Mouse (Mus musculus) midbrain, embryonic 11.5 days (tissue): ENCODE results near the gene Mpzl1. TPM values are rescaled to one million over a fixed set of nuclear protein-coding genes. Genes with fewer than 3 reads are reported as not detected.
A peak's percentile ranks its signal among the peaks of the same experiment; 100 is the strongest.

Source experiments
- ATAC-seq: fragments of 200-750 bp; cut with Nextera tagmentation; 2 replicates; pipeline ENCODE4 v1.8.0; 2017; ENCODE audit warnings: moderate TSS enrichment, moderate library complexity; ENCODE audit not compliant: low FRiP score
- DNase-seq: peaks from one replicate; pipeline ENCODE4 v3.0.0; 2015; ENCODE audit warnings: low spot score; ENCODE audit errors: missing footprints
- H3K27ac ChIP-seq: fragments of 300-500 bp; sonication (generic); 2 replicates; pipeline ENCODE4 v1.5.1; 2014; ENCODE audit warnings: low read depth, low read length
- H3K27me3 ChIP-seq: fragments of 300-500 bp; sonication (generic); 2 replicates; pipeline ENCODE4 v1.6.1; 2014; ENCODE audit warnings: mild to moderate bottlenecking, low read length, moderate library complexity, mixed read lengths; ENCODE audit not compliant: control insufficient read depth, insufficient read depth
- H3K36me3 ChIP-seq: fragments of 300-500 bp; sonication (generic); 2 replicates; pipeline ENCODE4 v1.6.1; 2014; ENCODE audit warnings: mild to moderate bottlenecking, low read length, moderate library complexity, mixed read lengths; ENCODE audit not compliant: control insufficient read depth, insufficient read depth
- H3K4me1 ChIP-seq: fragments of 300-500 bp; sonication (generic); 2 replicates; pipeline ENCODE4 v1.6.1; 2014; ENCODE audit warnings: low read length; ENCODE audit not compliant: control insufficient read depth, insufficient read depth
- H3K4me2 ChIP-seq: fragments of 300-500 bp; sonication (generic); 2 replicates; pipeline ENCODE4 v1.6.1; 2014; ENCODE audit warnings: mild to moderate bottlenecking, moderate library complexity
- H3K4me3 ChIP-seq: fragments of 300-500 bp; sonication (generic); 2 replicates; pipeline ENCODE4 v1.5.1; 2014; ENCODE audit warnings: low read depth, low read length
- H3K9ac ChIP-seq: fragments of 300-500 bp; sonication (generic); 2 replicates; pipeline ENCODE4 v1.6.1; 2014; ENCODE audit warnings: low read length
- H3K9me3 ChIP-seq: fragments of 300-500 bp; sonication (generic); 2 replicates; pipeline ENCODE4 v1.6.1; 2016; ENCODE audit warnings: low read length; ENCODE audit not compliant: control insufficient read depth
- WGBS: fragments of 180-500 bp; shearing (Covaris S2); extraction: QIAGEN DNeasy Blood & Tissue Kit; methylation state at CpG from one replicate; pipeline ENCODE4 v1.1.7; 2014; 5-methylcytosine and 5-hydroxymethylcytosine counted together
- polyA plus RNA-seq: library from polyadenylated mRNA; unstranded; fragments of >200 nt; fragmentation: Nextera tagmentation; extraction: Ambion mirVana; gene quantifications from 2 replicates; pipeline ENCODE4 v1.2.1, GENCODE M21; 2014

Gene Mpzl1
- polyA plus RNA-seq, 1 experiment from 2014 or later, result 141 TPM

- peaks cover 3% of the 10 kb centered on the region for H3K36me3 ChIP-seq
- H3K9ac ChIP-seq, result no peak overlapping the region
- peaks cover 32% of the 10 kb centered on the region for H3K4me1 ChIP-seq
- no peaks in the 10 kb centered on the region for H3K27me3 ChIP-seq
- WGBS, result 91% methylated on average over 4 of the region's 4 CpGs
- H3K4me3 ChIP-seq, result no peak overlapping the region
- no peak overlapping the region for H3K27ac ChIP-seq
- H3K9me3 ChIP-seq, result no peaks in the 10 kb centered on the region; the same call in 1 of the 2 replicates
- ATAC-seq (no peak), DNase-seq (no peak)
- H3K4me2 ChIP-seq, result no peak overlapping the region
These were observed 20.4 kb downstream of the Mpzl1 start for GRCm38 (mm10) chr1:165613926-165614325.

GRCm38 (mm10) chr1:165612714-165613113 is 21.6 kb downstream of the Mpzl1 start:
- Histone ChIP-seq H3K4me1 (peaks cover 24% of the 10 kb centered on the region), H3K4me3 (no peak overlapping the region), H3K27ac (no peak overlapping the region), H3K9ac (no peak overlapping the region), H3K9me3 (no peaks in the 10 kb centered on the region; the same call in 1 of the 2 replicates), H3K36me3 (peaks cover 3% of the 10 kb centered on the region), H3K27me3 (no peaks in the 10 kb centered on the region), H3K4me2 (no peak overlapping the region)
- DNase-seq (no peak), ATAC-seq (no peak)
- WGBS, result 83% methylated on average over 5 of the region's 5 CpGs

GRCm38 (mm10) chr1:165610321-165610999 is 23.9 kb downstream of the Mpzl1 start:
- WGBS, result 23% methylated on average over 9 of the region's 9 CpGs
- Histone ChIP-seq H3K4me2 (no peak overlapping the region), H3K27ac (peak overlapping the region; percentile 50), H3K4me1 (peaks cover 16% of the 10 kb centered on the region), H3K9ac (peak overlapping the region; percentile 33; the same call in 1 of the 2 replicates), H3K36me3 (peaks cover 6% of the 10 kb centered on the region), H3K4me3 (no peak overlapping the region), H3K27me3 (no peaks in the 10 kb centered on the region), H3K9me3 (no peaks in the 10 kb centered on the region; the same call in 1 of the 2 replicates)
- no peak for DNase-seq
- peak; percentile 69 for ATAC-seq

GRCm38 (mm10) chr1:165609495-165610320 is 24.6 kb downstream of the Mpzl1 start:
- Histone ChIP-seq H3K4me1 (peaks cover 16% of the 10 kb centered on the region), H3K9me3 (no peaks in the 10 kb centered on the region), H3K4me3 (no peak overlapping the region), H3K27ac (peak overlapping the region; percentile 50), H3K4me2 (no peak overlapping the region), H3K27me3 (no peaks in the 10 kb centered on the region), H3K36me3 (peaks cover 3% of the 10 kb centered on the region; the same call in 1 of the 2 replicates), H3K9ac (peak overlapping the region; percentile 33; the same call in 1 of the 2 replicates)
- DNase-seq (no peak), ATAC-seq (peak; percentile 40)
- 51% methylated on average over 7 of the region's 7 CpGs for WGBS

- no peak overlapping the region for H3K27ac ChIP-seq
- WGBS, result 83% methylated on average over 4 of the region's 4 CpGs
- no peak overlapping the region for H3K4me3 ChIP-seq
- peaks cover 16% of the 10 kb centered on the region for H3K4me1 ChIP-seq
- H3K36me3 ChIP-seq, result peaks cover 10% of the 10 kb centered on the region
- no peaks in the 10 kb centered on the region for H3K9me3 ChIP-seq
- H3K27me3 ChIP-seq, result no peaks in the 10 kb centered on the region
- H3K9ac ChIP-seq, result no peak overlapping the region
- DNase-seq (no peak), ATAC-seq (no peak)
- H3K4me2 ChIP-seq, result no peak overlapping the region
These were observed 25.4 kb downstream of the Mpzl1 start for GRCm38 (mm10) chr1:165608904-165609303.

- Histone ChIP-seq H3K4me1 (peaks cover 11% of the 10 kb centered on the region), H3K9me3 (no peaks in the 10 kb centered on the region), H3K4me2 (no peak overlapping the region), H3K4me3 (no peak overlapping the region), H3K36me3 (peaks cover 15% of the 10 kb centered on the region), H3K27me3 (no peaks in the 10 kb centered on the region), H3K27ac (no peak overlapping the region), H3K9ac (no peak overlapping the region)
- DNase-seq, result no peak
- ATAC-seq, result no peak
- 93% methylated on average over 6 of the region's 6 CpGs for WGBS
These were observed 28.6 kb downstream of the Mpzl1 start for GRCm38 (mm10) chr1:165605774-165606173.

GRCm38 (mm10) chr1:165605108-165605507 is 29.2 kb downstream of the Mpzl1 start:
- Histone ChIP-seq H3K36me3 (peaks cover 15% of the 10 kb centered on the region), H3K9ac (no peak overlapping the region), H3K27me3 (no peaks in the 10 kb centered on the region), H3K9me3 (no peaks in the 10 kb centered on the region), H3K4me3 (no peak overlapping the region), H3K4me1 (peaks cover 5% of the 10 kb centered on the region), H3K27ac (no peak overlapping the region), H3K4me2 (no peak overlapping the region)
- ATAC-seq (no peak), DNase-seq (no peak)
- WGBS, result 80% methylated on average over 3 of the region's 3 CpGs

- ATAC-seq, result no peak
- DNase-seq, result no peak
- no peaks in the 10 kb centered on the region for H3K27me3 ChIP-seq
- no peaks in the 10 kb centered on the region for H3K9me3 ChIP-seq
- H3K27ac ChIP-seq, result no peak overlapping the region
- WGBS, result 89% methylated on average over 8 of the region's 8 CpGs
- no peak overlapping the region for H3K9ac ChIP-seq
- no peak overlapping the region for H3K4me3 ChIP-seq
- no peak overlapping the region for H3K4me2 ChIP-seq
- H3K36me3 ChIP-seq, result peaks cover 15% of the 10 kb centered on the region
- no peaks in the 10 kb centered on the region for H3K4me1 ChIP-seq
These were observed 30.1 kb downstream of the Mpzl1 start for GRCm38 (mm10) chr1:165604203-165604602.

- Histone ChIP-seq H3K4me2 (no peak overlapping the region), H3K27ac (no peak overlapping the region), H3K36me3 (peaks cover 20% of the 10 kb centered on the region), H3K27me3 (no peaks in the 10 kb centered on the region), H3K4me3 (no peak overlapping the region), H3K9ac (no peak overlapping the region), H3K9me3 (no peaks in the 10 kb centered on the region), H3K4me1 (no peaks in the 10 kb centered on the region)
- DNase-seq (no peak), ATAC-seq (no peak)
- 93% methylated on average over 14 of the region's 14 CpGs for WGBS
These were observed 31.1 kb downstream of the Mpzl1 start for GRCm38 (mm10) chr1:165603218-165603617.
